Mouse (Mus musculus) forelimb bud, embryonic 11.5 days (tissue): ENCODE data around the gene Fbxo3.
"Not testable (repeated sequence)": the region's sequence is repeated elsewhere in the genome, so short reads cannot be mapped to it uniquely, and the experiment has no call there.

ENCODE experiments used
- DNase-seq: peaks from one replicate; pipeline ENCODE4 v3.0.0-alpha.2; 2012; ENCODE audit warnings: low read depth, low spot score

The Fbxo3 gene

GRCm38 (mm10) chr2:104096256-104096655 lies 68.7 kb downstream of the Fbxo3 start:
- no peak for DNase-seq

DNA sequence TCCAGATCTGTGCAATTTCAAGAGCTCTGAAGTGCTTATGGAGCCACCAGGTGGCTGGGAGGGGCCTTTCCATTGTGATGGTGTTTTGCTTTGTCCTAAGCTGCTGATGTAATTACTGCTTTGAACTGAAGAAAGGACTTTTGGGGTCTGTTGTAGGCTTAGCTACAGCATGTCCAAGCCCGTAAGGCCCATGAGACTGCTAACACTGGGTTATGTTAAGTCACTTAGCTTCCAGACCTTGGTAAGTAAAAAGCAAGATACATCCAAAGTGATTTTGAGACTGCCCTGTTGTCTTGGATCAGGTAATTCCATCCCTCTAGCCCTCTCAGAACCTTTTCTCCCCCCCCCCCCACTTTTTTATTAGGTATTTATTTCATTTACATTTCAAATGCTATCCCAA lies 69.3 kb downstream of the Fbxo3 start:
- not testable (repeated sequence) for DNase-seq

- DNase-seq, result not testable (repeated sequence)
Measured at GRCm38 (mm10) chr2:104097396-104097795, 69.9 kb downstream of the Fbxo3 start.

- DNase-seq, result no peak
Measured at GRCm38 (mm10) chr2:104098529-104099230, 71.2 kb downstream of the Fbxo3 start.

GRCm38 (mm10) chr2:104099231-104099585 lies 71.7 kb downstream of the Fbxo3 start:
- no peak for DNase-seq

DNA sequence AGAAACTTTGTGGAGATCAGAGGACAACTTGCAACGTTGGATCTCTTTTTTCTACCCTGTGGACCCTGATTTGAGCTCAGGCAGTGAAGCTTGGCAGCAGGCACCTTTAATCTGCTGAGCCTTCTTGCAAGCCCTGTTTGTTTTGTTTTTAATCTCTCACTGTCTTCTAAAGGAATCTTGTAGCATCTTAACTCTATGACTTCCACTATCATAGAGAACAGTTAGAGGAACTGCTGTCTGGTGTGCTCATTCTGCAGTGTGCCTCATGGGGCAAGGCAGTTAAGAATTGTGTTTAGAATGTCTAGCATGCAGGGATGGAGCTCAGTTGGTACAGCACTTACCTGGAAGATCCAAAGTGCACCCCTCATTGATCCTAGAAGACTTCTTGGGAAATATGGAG lies 72.4 kb downstream of the Fbxo3 start:
- no peak for DNase-seq

GRCm38 (mm10) chr2:104104800-104105199 lies 77.3 kb downstream of the Fbxo3 start:
- no peak for DNase-seq

DNA sequence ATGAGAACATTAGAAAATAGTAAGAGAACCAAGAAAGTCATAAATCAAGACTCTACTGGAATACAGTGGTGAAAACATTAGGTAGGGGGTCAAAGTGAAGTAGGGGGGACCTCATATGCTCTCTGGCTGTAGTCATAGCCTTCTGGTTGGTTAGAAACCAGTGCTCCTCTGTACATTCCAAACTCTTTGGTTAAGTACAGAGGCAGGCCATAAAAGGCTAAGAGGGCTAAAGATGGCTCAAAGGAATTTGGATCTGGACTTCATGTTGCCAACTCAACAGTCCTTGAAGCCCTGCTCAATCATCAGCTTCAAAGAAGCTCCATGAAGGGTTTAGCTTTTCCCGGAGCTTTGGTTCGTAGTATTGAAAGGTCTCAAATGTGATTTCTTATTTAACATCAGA lies 81.5 kb downstream of the Fbxo3 start:
- not testable (repeated sequence) for DNase-seq

DNA sequence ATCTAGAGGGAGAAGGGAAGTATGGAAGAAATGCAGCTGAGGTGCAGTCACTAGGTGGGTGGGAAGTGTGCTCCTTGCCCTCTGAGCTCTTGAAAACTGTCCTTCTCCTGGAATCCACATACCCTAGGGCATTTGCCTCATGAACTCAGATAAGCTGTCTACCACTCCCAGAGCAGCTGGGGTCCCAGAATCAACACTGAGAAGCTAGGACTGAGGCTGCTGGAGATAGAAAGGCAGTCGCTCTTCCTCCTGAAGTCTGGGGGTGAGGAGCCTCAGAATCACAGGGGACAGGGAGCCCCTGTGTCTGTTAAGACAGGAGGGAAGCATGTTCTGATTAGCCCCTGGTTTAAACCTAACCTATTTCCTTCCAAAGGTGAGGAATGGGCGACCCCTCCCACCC lies 82.0 kb downstream of the Fbxo3 start:
- DNase-seq, result no peak

DNA sequence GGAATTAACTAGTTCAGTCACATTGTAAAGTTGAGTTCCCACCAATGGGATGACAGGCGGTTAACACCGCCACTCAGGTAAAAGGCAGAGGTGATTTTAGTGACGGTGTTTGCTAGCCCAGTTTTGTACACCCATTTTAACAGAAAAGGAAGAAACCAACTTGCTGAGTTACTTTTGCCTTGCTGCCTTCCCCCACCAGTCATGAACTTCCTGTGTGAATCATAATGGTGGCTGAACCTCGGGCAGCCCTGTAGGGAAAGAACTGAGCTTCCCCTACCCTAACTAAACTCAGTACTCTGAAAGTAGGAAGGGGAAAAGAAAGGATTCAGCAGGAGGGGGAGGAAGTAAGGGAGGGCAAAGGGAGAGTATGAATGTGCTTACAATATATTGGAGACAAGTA lies 82.5 kb downstream of the Fbxo3 start:
- no peak for DNase-seq

GRCm38 (mm10) chr2:104111170-104111797 lies 83.8 kb downstream of the Fbxo3 start:
- DNase-seq, result not testable (repeated sequence)
